Comparison of ENCODE assay signal across 7 mouse cellular contexts in genomic region chr2:120850424-120851082, GRCm38 (mm10). TPM values are rescaled to one million over a fixed set of nuclear protein-coding genes. Genes with fewer than 3 reads are reported as not detected.
DNase-seq lines count a peak whose midpoint lies in the region; ATAC-seq lines count a peak whose summit lies in the region.

Ttbk2 (minus strand) TSS chr2:120850604.

- no peaks in the 10 kb centered on the region for H3K9me3 ChIP-seq in embryonic facial prominence, embryonic 12.5 days
- no peaks in the 10 kb centered on the region for H3K9me3 ChIP-seq in limb, embryonic 11.5 days (ENCODE audit: control insufficient read depth, low read length)
- no peaks in the 10 kb centered on the region for H3K9me3 ChIP-seq in midbrain, embryonic 14.5 days (ENCODE audit: control insufficient read depth, low read length)

- 1% methylated on average over 39 of the region's 39 CpGs for WGBS in embryonic facial prominence, embryonic 12.5 days
- WGBS in limb, embryonic 11.5 days, result under 1% methylated on average over 39 of the region's 39 CpGs
- under 1% methylated on average over 39 of the region's 39 CpGs for WGBS in midbrain, embryonic 14.5 days

- peak; percentile 100 for ATAC-seq in embryonic facial prominence, embryonic 12.5 days (ENCODE audit: insufficient number of reproducible peaks, insufficient read depth, low FRiP score, low TSS enrichment)
- ATAC-seq in limb, embryonic 11.5 days (ENCODE audit: insufficient number of reproducible peaks, low FRiP score, low TSS enrichment, low read depth), result peak; percentile 100
- ATAC-seq in midbrain, embryonic 14.5 days (ENCODE audit: low FRiP score, low TSS enrichment), result peak; percentile 100

- H3K27me3 ChIP-seq in embryonic facial prominence, embryonic 12.5 days, result no peaks in the 10 kb centered on the region
- H3K27me3 ChIP-seq in limb, embryonic 11.5 days (ENCODE audit: control insufficient read depth, insufficient read depth, low read length), result no peaks in the 10 kb centered on the region
- H3K27me3 ChIP-seq in midbrain, embryonic 14.5 days (ENCODE audit: control insufficient read depth, insufficient read depth, low read length), result no peaks in the 10 kb centered on the region

- H3K9ac ChIP-seq in embryonic facial prominence, embryonic 12.5 days, result peak within 1 kb of the TSS; percentile 79
- H3K9ac ChIP-seq in limb, embryonic 11.5 days (ENCODE audit: low read length), result peak within 1 kb of the TSS; percentile 65
- peak within 1 kb of the TSS; percentile 86 for H3K9ac ChIP-seq in midbrain, embryonic 14.5 days (replicated peaks; ENCODE audit: low read length)

- H3K4me1 ChIP-seq in embryonic facial prominence, embryonic 12.5 days, result 0 out of 2 replicates have a peak, but pooled peaks cover 5% of the 10 kb centered on the region
- H3K4me1 ChIP-seq in limb, embryonic 11.5 days (ENCODE audit: control insufficient read depth, insufficient read depth, low read length), result no peaks in the 10 kb centered on the region
- H3K4me1 ChIP-seq in midbrain, embryonic 14.5 days (ENCODE audit: control insufficient read depth, insufficient read depth, low read length), result peaks cover 10% of the 10 kb centered on the region

- peak within 1 kb of the TSS; percentile 64; the same call in 1 of the 2 replicates for H3K27ac ChIP-seq in embryonic facial prominence, embryonic 12.5 days
- no peak within 1 kb of the TSS for H3K27ac ChIP-seq in limb, embryonic 11.5 days (replicated peaks; ENCODE audit: low read depth, low read length)
- H3K27ac ChIP-seq in midbrain, embryonic 14.5 days (replicated peaks; ENCODE audit: low read depth, low read length), result peak within 1 kb of the TSS; percentile 93

- H3K4me3 ChIP-seq in embryonic facial prominence, embryonic 12.5 days, result peak within 1 kb of the TSS; percentile 86
- H3K4me3 ChIP-seq in limb, embryonic 11.5 days (ENCODE audit: low read depth, low read length), result peak within 1 kb of the TSS; percentile 86
- peak within 1 kb of the TSS; percentile 88 for H3K4me3 ChIP-seq in midbrain, embryonic 14.5 days (replicated peaks; ENCODE audit: low read depth, low read length)

- no peaks in the 10 kb centered on the region for H3K36me3 ChIP-seq in embryonic facial prominence, embryonic 12.5 days
- no peaks in the 10 kb centered on the region for H3K36me3 ChIP-seq in limb, embryonic 11.5 days (ENCODE audit: control insufficient read depth, insufficient read depth, low read length)
- H3K36me3 ChIP-seq in midbrain, embryonic 14.5 days (ENCODE audit: control insufficient read depth, insufficient read depth, low read length), result no peaks in the 10 kb centered on the region

- peak; percentile 98 for DNase-seq in adrenal gland, postnatal 25 days
- DNase-seq in heart, adult 11 months, result peak; percentile 100
- peak; percentile 99 for DNase-seq in kidney, adult 18-20 months
- peak; percentile 98 for DNase-seq in limb, embryonic 11.5 days (ENCODE audit: low spot score)
- DNase-seq in midbrain, embryonic 14.5 days, result peak; percentile 99
- peak; percentile 92 to 97 for DNase-seq in spleen, adult 18-20 months

- H3K4me2 ChIP-seq in embryonic facial prominence, embryonic 12.5 days (replicated peaks), result peak within 1 kb of the TSS; percentile 69
- H3K4me2 ChIP-seq in limb, embryonic 11.5 days (ENCODE audit: low read depth, severe bottlenecking), result peak within 1 kb of the TSS; percentile 89
- peak within 1 kb of the TSS; percentile 73 for H3K4me2 ChIP-seq in midbrain, embryonic 14.5 days (ENCODE audit: low read length)

RNA-seq across cellular contexts. Expression of gene Ttbk2, which starts in this region (rescaled TPM):
- 6.3 and 15.1 TPM in 2 replicates for total RNA-seq in adrenal gland, postnatal 25 days (2021)
- 7.1 and 9.1 TPM in 2 replicates for polyA plus RNA-seq in embryonic facial prominence, embryonic 12.5 days (2016; fragmentation: Nextera tagmentation; extraction: Ambion mirVana)
- polyA plus RNA-seq in limb, embryonic 11.5 days (2014; fragmentation: Nextera tagmentation; extraction: Ambion mirVana), result 5.9 and 7.1 TPM in 2 replicates
- 14.1 and 15.9 TPM in 2 replicates for polyA plus RNA-seq in midbrain, embryonic 14.5 days (2014; fragmentation: Nextera tagmentation; extraction: Ambion mirVana)
